Mouse (Mus musculus): ENCODE measurements around the gene Cd274.
"Not testable (repeated sequence)": the region's sequence is repeated elsewhere in the genome, so short reads cannot be mapped to it uniquely, and the experiment has no call there.

The Cd274 gene

GRCm38 (mm10) chr19:29393333-29393732, 26.1 kb downstream of the Cd274 start:
- DNase-seq (ENCODE audit: low read depth, low spot score): no peak

GRCm38 (mm10) chr19:29394721-29395120, 27.5 kb downstream of the Cd274 start:
- DNase-seq (ENCODE audit: low read depth, low spot score): no peak

- no peak for DNase-seq (ENCODE audit: low read depth, low spot score)
Measured at GRCm38 (mm10) chr19:29396353-29396752, 29.1 kb downstream of the Cd274 start.

- DNase-seq (ENCODE audit: low read depth, low spot score): no peak
Measured at GRCm38 (mm10) chr19:29399786-29400185, 32.5 kb downstream of the Cd274 start.

- DNase-seq (ENCODE audit: low read depth, low spot score): no peak
Measured at GRCm38 (mm10) chr19:29400466-29400865, 33.2 kb downstream of the Cd274 start.

GRCm38 (mm10) chr19:29402621-29403020, 35.4 kb downstream of the Cd274 start:
- DNase-seq (ENCODE audit: low read depth, low spot score): no peak

GRCm38 (mm10) chr19:29403251-29403650, 36.0 kb downstream of the Cd274 start:
- DNase-seq (ENCODE audit: low read depth, low spot score): no peak

GRCm38 (mm10) chr19:29405388-29405787, 38.1 kb downstream of the Cd274 start:
- no peak for DNase-seq (ENCODE audit: low read depth, low spot score)

GRCm38 (mm10) chr19:29406042-29407017, 39.1 kb downstream of the Cd274 start:
- no peak for DNase-seq (ENCODE audit: low read depth, low spot score)

GRCm38 (mm10) chr19:29410619-29411018, 43.4 kb downstream of the Cd274 start, which contains the start of gene Pdcd1lg2:
TSS of gene Pdcd1lg2 (plus strand) at chr19:29410919.
- DNase-seq (ENCODE audit: low read depth, low spot score): no peak

- DNase-seq (ENCODE audit: low read depth, low spot score): peak; percentile 93
Measured at GRCm38 (mm10) chr19:29412476-29413420, 45.5 kb downstream of the Cd274 start.

GRCm38 (mm10) chr19:29414513-29414912, 47.3 kb downstream of the Cd274 start:
- no peak for DNase-seq (ENCODE audit: low read depth, low spot score)

- not testable (repeated sequence) for DNase-seq (ENCODE audit: low read depth, low spot score)
Measured at GRCm38 (mm10) chr19:29414917-29415316, 47.7 kb downstream of the Cd274 start.

- DNase-seq (ENCODE audit: low read depth, low spot score): no peak
Measured at GRCm38 (mm10) chr19:29416393-29416902, 49.2 kb downstream of the Cd274 start.

GRCm38 (mm10) chr19:29417188-29417587, 49.9 kb downstream of the Cd274 start:
- no peak for DNase-seq (ENCODE audit: low read depth, low spot score)

- no peak for DNase-seq (ENCODE audit: low read depth, low spot score)
Measured at GRCm38 (mm10) chr19:29417894-29418293, 50.6 kb downstream of the Cd274 start.

- DNase-seq (ENCODE audit: low read depth, low spot score): no peak
Measured at GRCm38 (mm10) chr19:29418661-29419115, 51.4 kb downstream of the Cd274 start.

GRCm38 (mm10) chr19:29419506-29419905, 52.3 kb downstream of the Cd274 start:
- no peak for DNase-seq (ENCODE audit: low read depth, low spot score)

GRCm38 (mm10) chr19:29419946-29420345, 52.7 kb downstream of the Cd274 start:
- DNase-seq (ENCODE audit: low read depth, low spot score): peak; percentile 23

- no peak for DNase-seq (ENCODE audit: low read depth, low spot score)
Measured at GRCm38 (mm10) chr19:29420397-29420796, 53.1 kb downstream of the Cd274 start.

- DNase-seq (ENCODE audit: low read depth, low spot score): no peak
Measured at GRCm38 (mm10) chr19:29422013-29422645, 54.9 kb downstream of the Cd274 start.

Data from 3T3-L1 (cell line).